Mouse (Mus musculus) G1E (cell line): ENCODE results near the gene Zfp384.

Experiments used
- CTCF ChIP-seq: IDR thresholded peaks from 2 replicates; pipeline ENCODE4 v1.5.1; 2012; ENCODE audit warnings: low read depth, low read length, inconsistent platforms, mixed read lengths
- GATA1 ChIP-seq: IDR thresholded peaks from 2 replicates; pipeline ENCODE4 v1.6.1; 2012; ENCODE audit warnings: borderline replicate concordance, low read length, inconsistent platforms, mixed read lengths
- GATA2 ChIP-seq: IDR thresholded peaks from 2 replicates; pipeline ENCODE4 v1.6.1; 2012; ENCODE audit warnings: low read depth, low read length, inconsistent platforms, borderline replicate concordance
- POLR2AphosphoS5 ChIP-seq: IDR thresholded peaks from 2 replicates; pipeline ENCODE4 v1.6.1; 2012; ENCODE audit warnings: low read depth, low read length, inconsistent platforms; ENCODE audit not compliant: insufficient replicate concordance

DNA sequence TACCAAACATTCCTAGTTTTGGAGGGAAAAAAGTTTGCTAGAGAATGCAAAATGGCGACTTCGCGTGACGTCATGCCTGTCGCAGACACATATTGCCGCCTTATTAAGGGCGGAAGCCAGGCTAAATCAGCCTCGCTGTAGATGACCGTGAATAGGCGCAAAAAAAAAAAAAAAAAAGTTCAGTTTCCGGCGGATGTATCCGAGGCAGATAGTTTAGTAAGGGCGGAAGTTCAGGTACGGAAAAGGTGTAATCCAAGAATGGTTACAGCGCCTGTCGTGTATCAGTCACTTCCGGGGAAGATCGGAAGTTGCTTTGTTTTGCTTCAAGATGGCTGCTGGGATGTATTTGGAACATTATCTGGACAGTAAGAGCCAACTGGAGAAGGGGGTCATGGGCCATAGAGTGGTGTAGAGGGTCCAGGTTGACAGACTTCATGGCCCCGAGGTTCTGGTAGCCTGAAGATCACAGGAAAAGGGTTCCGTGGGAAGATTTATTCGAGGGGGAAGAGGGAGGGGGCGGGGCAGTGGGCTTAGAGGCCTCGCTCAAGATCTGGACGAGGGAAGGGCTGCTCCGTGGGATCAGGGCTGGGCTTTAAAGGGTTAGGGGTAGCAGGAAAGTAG is 30.7 kb downstream of the Zfp384 start, which contains the start of gene Ing4:
- TF ChIP-seq CTCF (no peak), GATA1 (no peak), GATA2 (no peak), POLR2AphosphoS5 (no peak)
